Mouse (Mus musculus): ENCODE measurements at regions not wholly inside any gene's neighbourhood (a gene's known extent, or its start where the extent isn't known, plus 50 kb on each side); places are given as distances from the start of the nearest gene placed in this dataset.
A peak's percentile ranks its signal among the peaks of the same experiment; 100 is the strongest.

DNA sequence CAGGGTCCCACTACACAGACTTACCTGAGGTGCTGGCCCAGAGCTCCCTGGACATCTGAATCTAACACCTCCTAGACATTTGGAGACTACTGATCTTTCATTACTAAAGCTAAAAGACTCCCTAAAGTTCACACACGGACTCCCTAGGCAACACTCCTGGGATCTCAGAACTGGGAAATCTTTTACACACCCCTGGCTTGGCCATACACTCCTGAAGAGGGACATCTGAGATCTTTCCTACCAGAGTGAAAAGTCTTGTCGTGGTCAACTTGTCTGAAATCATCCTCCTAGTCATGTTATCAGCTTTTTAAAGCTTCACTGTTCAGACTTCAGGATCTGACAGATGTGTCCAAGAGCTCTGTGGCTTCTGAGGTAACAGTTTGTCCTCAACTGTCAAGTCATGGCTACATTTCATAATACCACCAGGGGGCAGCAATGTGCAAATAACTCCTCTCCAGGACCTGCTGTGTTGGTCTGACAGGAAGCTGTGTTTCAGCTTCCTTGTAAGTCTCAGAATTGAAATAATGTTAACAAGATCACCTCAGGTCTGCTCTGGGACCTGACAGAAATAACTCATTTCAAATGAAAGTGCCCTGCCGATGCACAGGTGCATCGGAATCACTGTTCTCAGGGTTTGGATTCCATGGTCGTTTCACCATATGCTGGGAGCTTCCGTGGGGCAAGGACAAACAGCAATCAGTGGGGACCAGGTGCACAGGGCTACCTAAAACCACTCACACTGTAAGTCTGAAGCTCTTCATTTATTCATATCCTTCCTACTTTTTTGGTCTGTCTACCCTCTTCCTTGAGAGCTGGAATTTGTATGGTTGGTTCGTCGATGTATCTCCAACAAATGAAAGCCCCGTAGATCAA lies 92.3 kb upstream of the C1qtnf7 start:
- peak; percentile 77 for DNase-seq (ENCODE audit: extremely low spot score)

DNA sequence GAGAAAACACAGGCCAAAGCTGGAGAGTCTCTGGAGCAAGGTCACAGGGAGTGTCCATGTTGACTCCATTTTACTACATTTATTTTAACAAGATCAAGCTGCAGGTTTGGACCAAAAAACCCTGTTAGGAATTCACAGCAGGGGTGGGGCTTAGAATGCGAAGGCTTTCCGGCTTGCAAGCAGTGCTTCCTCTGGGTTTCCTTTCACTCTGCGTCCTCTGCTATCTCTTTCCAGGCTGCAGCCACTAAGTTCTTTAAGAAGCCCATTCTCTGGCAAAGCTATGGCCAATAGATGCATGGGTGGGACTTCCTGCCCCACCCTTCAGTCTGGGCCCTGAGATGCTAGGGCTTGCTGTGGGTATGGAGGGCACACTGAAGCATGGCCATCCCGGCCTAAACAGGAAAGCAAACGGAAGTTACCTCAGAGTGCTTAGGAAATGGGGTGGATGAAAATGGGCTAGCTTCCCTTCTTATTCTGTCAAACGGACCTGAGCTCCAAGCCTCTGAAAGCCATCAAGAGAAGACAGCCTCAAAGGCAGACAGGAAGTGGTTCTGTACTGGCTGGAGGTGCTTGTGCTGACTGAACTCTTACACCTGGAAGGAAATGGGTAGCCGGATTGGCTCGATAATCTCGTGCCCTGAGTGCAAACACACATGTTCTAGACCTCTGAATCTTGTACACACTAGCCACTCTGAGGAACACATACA lies 90.6 kb upstream of the C1qtnf7 start:
- no peak for DNase-seq (ENCODE audit: extremely low spot score)

DNA sequence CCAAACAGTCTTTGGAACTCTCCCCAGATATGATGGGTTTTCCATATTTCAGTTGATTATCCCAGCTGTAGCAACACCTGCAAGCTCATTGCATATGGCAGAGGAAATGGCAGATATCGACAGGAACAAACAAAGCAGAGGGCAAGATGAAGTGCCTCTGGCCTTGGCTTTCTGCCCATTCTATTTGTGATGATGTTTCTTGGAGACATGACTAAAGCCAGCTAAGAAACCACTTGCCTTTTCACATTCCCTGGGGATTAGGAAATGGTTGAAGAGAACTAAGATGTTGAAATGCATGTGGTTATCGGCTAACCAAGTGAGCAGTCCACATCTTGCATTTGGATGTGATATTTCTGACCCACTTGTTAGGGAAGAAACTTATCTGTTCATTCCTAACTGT lies 82.0 kb upstream of the C1qtnf7 start:
- no peak for DNase-seq (ENCODE audit: extremely low spot score)

DNA sequence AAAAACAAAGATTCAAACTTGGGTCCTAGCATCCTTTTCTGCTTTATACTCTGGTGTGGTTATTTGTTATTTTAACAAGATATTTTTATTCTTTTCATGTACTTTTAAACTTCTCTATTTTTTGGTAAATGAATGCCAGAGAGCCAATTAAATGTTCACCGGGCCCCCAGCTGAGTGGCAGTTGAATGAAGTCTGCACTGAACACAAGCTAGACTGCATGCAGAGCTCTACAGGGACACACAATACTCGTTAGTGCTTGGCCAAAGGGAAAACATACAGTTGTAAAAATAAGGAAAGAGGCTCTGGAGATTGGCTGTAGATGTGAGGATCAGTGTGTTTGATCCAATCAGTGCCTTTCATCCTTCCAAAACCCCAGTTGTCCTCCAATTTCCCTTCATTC lies 76.1 kb upstream of the C1qtnf7 start:
- DNase-seq (ENCODE audit: extremely low spot score): no peak

DNA sequence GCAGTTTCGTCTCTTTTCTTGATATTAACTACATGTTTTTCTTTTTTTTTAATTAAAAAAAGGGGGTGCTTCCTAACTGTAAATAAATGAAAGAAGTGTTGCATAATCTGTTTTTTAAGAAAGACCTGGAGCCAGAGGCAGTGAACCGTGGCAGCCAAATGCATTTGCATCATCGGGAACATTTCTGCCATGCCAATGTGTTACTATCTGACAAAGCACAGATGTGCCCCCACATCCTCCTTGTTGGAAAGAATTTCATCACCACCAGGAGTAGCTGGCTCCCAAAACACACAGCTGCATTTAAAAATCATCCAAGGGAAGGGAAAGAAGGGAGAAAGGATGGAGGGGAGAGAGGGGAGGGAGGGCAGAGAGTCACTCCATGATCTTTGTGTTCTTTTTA lies 74.0 kb upstream of the C1qtnf7 start:
- DNase-seq (ENCODE audit: extremely low spot score): no peak

DNA sequence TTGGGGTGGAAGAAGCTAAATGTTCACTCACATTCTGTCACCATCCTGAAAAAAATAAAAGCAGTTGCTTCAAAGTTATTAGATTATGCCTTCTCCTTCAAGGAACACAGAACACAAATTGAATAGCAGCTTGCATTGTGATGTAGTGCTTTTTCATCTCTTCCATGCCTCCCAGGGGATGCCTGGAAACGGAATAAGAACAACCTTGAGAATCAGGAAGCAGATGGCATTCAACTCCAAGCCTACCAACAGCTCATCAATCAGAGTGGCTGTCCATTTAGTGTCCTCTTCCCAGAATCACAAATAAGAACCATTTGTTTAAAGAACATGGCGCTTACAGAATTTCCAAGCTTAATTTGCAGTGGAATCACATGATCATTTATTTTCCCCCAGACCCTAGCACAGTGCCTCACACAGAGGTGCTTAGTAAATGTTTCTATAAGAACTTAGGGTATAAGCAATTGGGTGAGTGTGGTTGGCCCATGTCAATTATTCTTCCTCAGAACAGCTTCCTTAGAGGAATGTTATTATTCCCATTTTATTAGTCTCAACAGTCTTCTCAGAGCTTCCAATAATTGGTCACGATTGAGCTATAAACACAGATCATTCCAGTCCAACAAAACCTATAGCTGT lies 70.6 kb upstream of the C1qtnf7 start:
- no peak for DNase-seq (ENCODE audit: extremely low spot score)

DNA sequence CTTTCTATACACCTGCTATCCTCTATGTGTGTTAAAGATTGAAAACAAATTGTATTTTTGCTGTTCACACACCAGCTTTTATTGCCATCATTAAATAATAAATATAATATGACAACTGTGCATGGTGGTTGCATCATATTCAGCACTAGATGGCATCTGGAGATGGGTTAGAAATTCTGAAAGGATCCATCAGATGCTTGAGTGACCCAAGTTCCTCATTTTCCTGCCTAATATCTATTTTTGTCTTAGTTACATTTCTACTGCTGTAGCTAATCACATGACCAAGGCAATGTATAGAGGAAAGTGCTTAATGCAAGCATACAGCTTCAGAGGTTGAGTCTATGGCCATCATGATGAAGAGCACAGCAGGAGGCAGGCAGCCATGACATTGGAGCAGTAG lies 69.7 kb upstream of the C1qtnf7 start:
- DNase-seq (ENCODE audit: extremely low spot score): no peak

DNA sequence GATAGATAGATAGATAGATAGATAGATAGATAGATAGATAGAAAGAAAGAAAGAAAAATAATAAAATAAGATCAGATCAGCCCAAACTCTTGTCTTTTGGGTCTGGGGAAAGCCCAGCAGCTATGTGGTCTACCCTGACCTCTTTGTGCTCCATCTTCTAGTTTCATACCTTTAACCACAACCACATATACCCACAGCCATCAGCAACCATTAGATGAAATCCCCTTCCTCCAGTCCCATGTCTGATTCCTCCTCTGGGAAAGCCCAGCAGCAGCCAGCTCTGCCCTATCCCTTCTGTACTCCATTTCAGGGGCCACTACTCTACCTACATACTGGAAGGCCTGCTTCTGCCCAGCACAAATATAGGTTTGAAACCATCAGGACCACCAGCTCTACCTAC lies 69.0 kb upstream of the C1qtnf7 start:
- DNase-seq (ENCODE audit: extremely low spot score): no peak

DNA sequence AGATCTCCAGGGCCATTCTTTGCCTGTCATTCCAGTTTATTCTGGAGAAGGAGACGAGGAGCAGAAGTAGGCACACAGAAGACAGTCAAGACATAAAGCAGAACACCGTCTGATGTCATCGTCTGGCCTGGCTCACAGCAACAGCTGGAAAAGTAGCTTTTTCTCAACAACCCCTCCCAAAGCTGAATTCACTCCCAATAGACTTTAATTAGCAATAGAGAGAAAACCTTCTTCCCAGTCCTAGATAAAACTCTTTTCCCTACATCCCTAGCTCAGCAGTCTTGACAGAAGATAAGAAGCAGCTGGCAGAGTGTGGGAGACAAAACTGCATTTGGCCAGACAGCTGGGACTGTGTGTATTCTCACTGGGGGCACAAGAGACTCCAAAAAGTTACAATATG lies 59.3 kb upstream of the C1qtnf7 start:
- no peak for DNase-seq (ENCODE audit: extremely low spot score)

DNA sequence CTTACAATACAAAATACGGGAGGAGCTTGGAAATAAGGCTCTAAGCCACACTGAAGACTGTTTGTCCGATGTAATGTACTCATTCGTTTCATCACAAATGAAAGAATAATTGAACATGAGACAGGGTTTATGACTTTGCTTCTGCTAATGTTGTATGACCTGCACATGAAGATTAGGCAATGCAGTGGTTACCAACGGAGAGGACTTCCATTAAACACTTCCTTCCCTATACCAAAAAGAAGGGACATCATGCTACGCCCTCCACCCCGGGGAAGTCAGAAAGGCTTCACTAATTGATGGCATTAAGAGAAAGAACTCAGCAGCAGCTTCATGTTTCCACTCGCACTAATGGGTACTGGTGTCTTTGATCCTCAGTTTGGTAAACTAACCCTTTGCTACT lies 57.6 kb upstream of the C1qtnf7 start:
- DNase-seq (ENCODE audit: extremely low spot score): no peak

DNA sequence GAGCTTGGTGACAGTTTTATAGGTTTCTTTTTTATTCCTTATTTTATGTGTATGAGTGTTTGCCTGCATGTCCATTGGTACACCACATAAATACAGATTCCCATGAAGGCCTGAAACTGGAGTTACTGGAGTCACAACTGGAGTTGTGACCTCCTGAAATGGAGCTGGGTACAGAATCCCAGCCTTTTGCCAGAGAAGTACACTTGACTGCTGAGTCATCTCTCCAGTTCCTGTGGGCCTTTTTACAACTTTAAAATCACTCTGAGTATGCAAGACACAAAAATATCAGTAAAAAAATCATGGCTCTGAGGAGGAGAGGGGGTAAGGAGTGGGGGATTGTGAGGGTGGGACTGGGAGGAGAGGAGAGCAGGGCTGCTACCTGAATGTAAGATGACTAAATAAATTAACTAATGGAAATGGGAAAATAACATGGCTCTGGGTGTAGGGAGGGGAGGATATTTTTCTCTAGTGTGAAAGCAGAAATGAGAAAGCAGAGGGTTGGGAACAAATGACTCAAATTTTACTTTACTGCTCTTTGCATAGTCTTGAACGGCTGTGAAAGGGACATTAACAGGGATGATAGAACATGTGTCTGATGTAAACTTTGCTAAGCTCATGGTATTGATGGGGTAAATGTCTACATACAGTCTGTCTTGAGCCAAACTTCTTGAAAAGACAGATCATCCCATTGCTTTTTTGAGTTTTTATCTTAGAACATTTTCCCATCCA lies 53.2 kb upstream of the C1qtnf7 start:
- DNase-seq (ENCODE audit: extremely low spot score): no peak

All from embryo, embryonic 9.5 days (tissue).